Mouse (Mus musculus) forebrain, embryonic 15.5 days (tissue): ENCODE data around the gene Fars2. TPM values are rescaled to one million over a fixed set of nuclear protein-coding genes. Genes with fewer than 3 reads are reported as not detected.

Experiments
- ATAC-seq: fragments of 200-750 bp; cut with Nextera tagmentation; replicated peaks from 2 replicates; pipeline ENCODE4 v1.8.0; 2017; ENCODE audit warnings: mild to moderate bottlenecking, moderate TSS enrichment, moderate library complexity
- H3K27ac ChIP-seq: fragments of 300-500 bp; sonication (generic); replicated peaks from 2 replicates; pipeline ENCODE4 v1.5.1; 2015; ENCODE audit warnings: mild to moderate bottlenecking, inconsistent platforms
- H3K27me3 ChIP-seq: fragments of 300-500 bp; sonication (generic); 2 replicates; pipeline ENCODE4 v1.6.1; 2015; ENCODE audit warnings: inconsistent platforms
- H3K36me3 ChIP-seq: fragments of 300-500 bp; sonication (generic); 2 replicates; pipeline ENCODE4 v1.6.1; 2015; ENCODE audit warnings: mild to moderate bottlenecking, inconsistent platforms
- H3K4me1 ChIP-seq: fragments of 300-500 bp; sonication (generic); 2 replicates; pipeline ENCODE4 v1.6.1; 2015; ENCODE audit warnings: inconsistent platforms
- H3K4me2 ChIP-seq: fragments of 300-500 bp; sonication (generic); replicated peaks from 2 replicates; pipeline ENCODE4 v1.6.1; 2015; ENCODE audit warnings: mild to moderate bottlenecking, inconsistent platforms
- H3K4me3 ChIP-seq: fragments of 300-500 bp; sonication (generic); 2 replicates; pipeline ENCODE4 v1.5.1; 2015; ENCODE audit warnings: mild to moderate bottlenecking, inconsistent platforms
- H3K9ac ChIP-seq: fragments of 300-500 bp; sonication (generic); replicated peaks from 2 replicates; pipeline ENCODE4 v1.6.1; 2015; ENCODE audit warnings: mild to moderate bottlenecking, inconsistent platforms
- H3K9me3 ChIP-seq: fragments of 300-500 bp; sonication (generic); 2 replicates; pipeline ENCODE4 v1.6.1; 2016; ENCODE audit warnings: inconsistent platforms
- WGBS: fragments of 180-500 bp; shearing (Covaris S2); methylation state at CpG from one replicate; pipeline ENCODE4 v1.1.7; 2015; ENCODE audit warnings: mixed read lengths; 5-methylcytosine and 5-hydroxymethylcytosine counted together
- polyA plus RNA-seq: library from polyadenylated mRNA; unstranded; fragments of >200 nt; fragmentation: Nextera tagmentation; extraction: Ambion mirVana; gene quantifications from 2 replicates; pipeline ENCODE4 v1.2.1, GENCODE M21; 2015

Gene Fars2
- polyA plus RNA-seq, 1 experiment from 2014 or later, result 36.5 TPM

GRCm38 (mm10) chr13:36305306-36305705 is 188.1 kb downstream of the Fars2 start:
- ATAC-seq, result no peak
- WGBS, result 49% methylated on average over 2 of the region's 2 CpGs
- Histone ChIP-seq H3K4me3 (no peak overlapping the region), H3K4me1 (peaks cover 16% of the 10 kb centered on the region), H3K27ac (no peak overlapping the region), H3K36me3 (no peaks in the 10 kb centered on the region), H3K4me2 (no peak overlapping the region), H3K9ac (no peak overlapping the region), H3K9me3 (no peaks in the 10 kb centered on the region), H3K27me3 (no peaks in the 10 kb centered on the region)

DNA sequence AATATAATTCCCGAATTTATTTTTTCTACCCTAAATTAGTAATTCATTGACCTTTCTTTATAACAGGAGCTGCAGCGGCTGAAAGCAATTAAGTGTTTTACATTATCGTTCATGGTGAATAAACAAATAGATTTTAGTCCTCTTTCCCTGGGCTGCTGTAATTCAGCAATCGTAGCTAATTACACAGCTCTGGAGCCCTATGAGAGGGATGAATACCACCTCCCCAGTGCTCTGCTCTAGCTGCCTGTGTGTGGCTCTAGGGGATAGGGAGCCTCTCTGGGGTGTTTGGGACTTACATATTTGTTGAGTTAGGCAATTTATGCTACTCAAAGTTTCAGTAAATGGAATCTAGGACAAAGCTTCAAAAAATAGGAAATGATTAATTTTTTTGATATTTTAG is 190.2 kb downstream of the Fars2 start:
- ATAC-seq, result 0 out of 2 replicates have a peak, but pooled peaks have one; percentile 46
- no peak overlapping the region for H3K4me3 ChIP-seq
- H3K27ac ChIP-seq, result no peak overlapping the region
- WGBS, result 18% methylated on average over 4 of the region's 4 CpGs
- no peak overlapping the region for H3K9ac ChIP-seq
- no peaks in the 10 kb centered on the region for H3K27me3 ChIP-seq
- H3K4me2 ChIP-seq, result no peak overlapping the region
- no peaks in the 10 kb centered on the region for H3K9me3 ChIP-seq
- H3K4me1 ChIP-seq, result peaks cover 16% of the 10 kb centered on the region
- H3K36me3 ChIP-seq, result no peaks in the 10 kb centered on the region

DNA sequence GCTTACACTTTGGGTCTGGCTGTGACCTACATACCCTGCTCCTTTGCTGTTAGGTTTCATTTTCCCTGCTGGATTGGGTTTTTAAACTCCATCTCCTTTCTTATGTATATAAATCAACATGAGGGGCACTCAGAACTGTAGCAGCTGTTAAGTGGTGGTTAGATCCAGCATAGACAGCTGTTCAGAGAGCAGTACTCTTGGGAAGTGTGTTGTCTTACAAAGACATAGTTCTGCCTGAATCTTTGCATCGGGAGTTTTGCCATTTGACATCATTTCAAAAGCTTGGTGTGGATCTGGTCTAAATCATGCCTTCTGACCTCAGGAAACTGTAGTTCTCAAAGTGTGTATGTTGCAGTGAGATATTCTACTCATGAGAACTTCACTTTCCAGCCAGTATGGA is 191.9 kb downstream of the Fars2 start:
- Histone ChIP-seq H3K9ac (no peak overlapping the region), H3K4me1 (peaks cover 16% of the 10 kb centered on the region), H3K27me3 (no peaks in the 10 kb centered on the region), H3K4me2 (no peak overlapping the region), H3K27ac (no peak overlapping the region), H3K36me3 (no peaks in the 10 kb centered on the region), H3K4me3 (no peak overlapping the region), H3K9me3 (no peaks in the 10 kb centered on the region)
- no peak for ATAC-seq
- 90% methylated on average over 1 of the region's 1 CpGs for WGBS

DNA sequence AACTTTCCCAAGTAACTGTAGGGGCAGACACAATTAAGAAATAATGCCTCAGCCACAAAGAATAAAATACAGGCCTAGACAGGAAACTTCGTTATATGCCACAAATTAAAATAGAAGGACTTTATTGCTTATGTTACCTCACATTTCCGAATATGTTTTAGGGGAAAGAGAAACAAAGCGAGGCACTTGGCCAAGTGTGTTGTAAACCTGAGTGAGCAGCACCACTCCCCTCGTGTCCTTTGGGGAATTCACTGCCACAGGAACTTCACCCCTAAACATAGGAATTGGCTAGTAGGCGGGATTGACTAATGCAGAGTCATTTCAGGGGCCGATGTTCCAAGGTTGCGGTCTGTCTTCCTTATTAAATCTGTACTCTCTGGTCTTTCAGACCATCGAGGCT is 197.0 kb downstream of the Fars2 start:
- Histone ChIP-seq H3K4me1 (peaks cover 11% of the 10 kb centered on the region), H3K4me2 (no peak overlapping the region), H3K4me3 (no peak overlapping the region), H3K27me3 (no peaks in the 10 kb centered on the region), H3K27ac (no peak overlapping the region), H3K36me3 (no peaks in the 10 kb centered on the region), H3K9ac (no peak overlapping the region), H3K9me3 (no peaks in the 10 kb centered on the region)
- WGBS, result 62% methylated on average over 8 of the region's 8 CpGs
- no peak for ATAC-seq

- no peak for ATAC-seq
- no peak overlapping the region for H3K4me2 ChIP-seq
- no peak overlapping the region for H3K4me3 ChIP-seq
- H3K4me1 ChIP-seq, result peaks cover 11% of the 10 kb centered on the region
- no peaks in the 10 kb centered on the region for H3K9me3 ChIP-seq
- H3K27ac ChIP-seq, result no peak overlapping the region
- WGBS, result 87% methylated on average over 10 of the region's 10 CpGs
- H3K9ac ChIP-seq, result no peak overlapping the region
- H3K36me3 ChIP-seq, result no peaks in the 10 kb centered on the region
- H3K27me3 ChIP-seq, result no peaks in the 10 kb centered on the region
These were observed 197.9 kb downstream of the Fars2 start for GRCm38 (mm10) chr13:36314860-36315800.

GRCm38 (mm10) chr13:36317824-36318223 is 200.6 kb downstream of the Fars2 start:
- Histone ChIP-seq H3K4me3 (no peak overlapping the region), H3K36me3 (no peaks in the 10 kb centered on the region), H3K4me1 (peaks cover 11% of the 10 kb centered on the region), H3K9ac (no peak overlapping the region), H3K27me3 (no peaks in the 10 kb centered on the region), H3K27ac (no peak overlapping the region), H3K4me2 (no peak overlapping the region), H3K9me3 (no peaks in the 10 kb centered on the region)
- 15% methylated on average over 3 of the region's 3 CpGs for WGBS
- peak; percentile 89 for ATAC-seq

DNA sequence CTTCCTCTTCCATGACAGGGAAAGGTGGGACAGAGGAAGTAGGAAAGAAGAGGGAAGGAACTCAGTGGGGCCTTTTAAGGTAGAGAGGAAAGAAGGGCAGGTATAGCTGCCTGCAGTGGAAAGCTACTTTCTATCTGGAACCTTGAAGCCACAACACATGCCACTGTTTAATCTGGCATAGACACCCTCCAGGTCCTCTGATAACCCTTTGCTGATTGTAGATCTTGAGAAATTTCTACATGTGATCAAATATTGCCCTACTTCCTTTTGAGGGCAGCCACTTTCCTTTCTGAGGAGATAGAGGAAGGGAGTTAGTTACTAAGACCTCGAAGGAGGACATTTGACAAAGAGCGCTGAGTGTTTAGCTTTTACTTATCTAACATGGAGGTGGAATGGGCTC is 207.4 kb downstream of the Fars2 start:
- no peak overlapping the region for H3K27ac ChIP-seq
- WGBS, result 100% methylated on average over 2 of the region's 2 CpGs
- no peaks in the 10 kb centered on the region for H3K27me3 ChIP-seq
- no peak for ATAC-seq
- no peaks in the 10 kb centered on the region for H3K9me3 ChIP-seq
- no peak overlapping the region for H3K4me2 ChIP-seq
- no peaks in the 10 kb centered on the region for H3K36me3 ChIP-seq
- no peak overlapping the region for H3K9ac ChIP-seq
- no peak overlapping the region for H3K4me3 ChIP-seq
- H3K4me1 ChIP-seq, result no peaks in the 10 kb centered on the region

- ATAC-seq, result no peak
- H3K27ac ChIP-seq, result no peak overlapping the region
These were observed 209.3 kb downstream of the Fars2 start for GRCm38 (mm10) chr13:36326539-36326938.

GRCm38 (mm10) chr13:36329871-36330270 is 212.7 kb downstream of the Fars2 start:
- Histone ChIP-seq H3K4me3 (no peak overlapping the region), H3K4me2 (no peak overlapping the region), H3K4me1 (no peaks in the 10 kb centered on the region), H3K27ac (no peak overlapping the region), H3K36me3 (no peaks in the 10 kb centered on the region), H3K9me3 (no peaks in the 10 kb centered on the region), H3K27me3 (no peaks in the 10 kb centered on the region), H3K9ac (no peak overlapping the region)
- 75% methylated on average over 2 of the region's 2 CpGs for WGBS
- ATAC-seq, result no peak

More at GRCm38 (mm10) chr13:36326539-36326938, 209.3 kb downstream of the Fars2 start:
- H3K9ac ChIP-seq, result no peak overlapping the region
- H3K4me1 ChIP-seq, result no peaks in the 10 kb centered on the region
- no peaks in the 10 kb centered on the region for H3K36me3 ChIP-seq
- no peaks in the 10 kb centered on the region for H3K27me3 ChIP-seq
- 64% methylated on average over 3 of the region's 3 CpGs for WGBS
- H3K4me3 ChIP-seq, result no peak overlapping the region
- H3K9me3 ChIP-seq, result no peaks in the 10 kb centered on the region
- no peak overlapping the region for H3K4me2 ChIP-seq

DNA sequence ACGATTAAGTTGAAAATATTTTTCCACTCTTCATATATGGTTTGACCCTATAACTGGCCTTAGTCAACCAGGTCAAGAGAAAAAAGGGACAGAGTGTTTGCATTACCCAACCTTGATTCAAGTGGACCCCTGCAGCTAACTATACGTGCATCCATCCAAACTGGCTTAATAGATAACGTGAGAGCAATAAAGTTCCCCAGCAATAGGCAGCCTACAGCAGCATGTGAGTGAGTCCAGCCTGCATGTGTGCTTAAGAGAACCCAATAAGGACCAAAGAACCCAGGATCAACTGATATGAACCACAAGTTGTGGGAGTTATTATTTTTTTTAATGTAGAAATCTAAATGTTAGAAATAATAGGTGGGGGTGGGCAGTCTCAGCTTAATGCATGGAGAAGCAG is 213.3 kb downstream of the Fars2 start:
- Histone ChIP-seq H3K27me3 (no peaks in the 10 kb centered on the region), H3K9ac (no peak overlapping the region), H3K4me3 (no peak overlapping the region), H3K4me2 (no peak overlapping the region), H3K27ac (no peak overlapping the region), H3K36me3 (no peaks in the 10 kb centered on the region), H3K9me3 (no peaks in the 10 kb centered on the region), H3K4me1 (no peaks in the 10 kb centered on the region)
- ATAC-seq, result no peak
- WGBS, result 75% methylated on average over 3 of the region's 3 CpGs

GRCm38 (mm10) chr13:36334748-36335147 is 217.5 kb downstream of the Fars2 start:
- H3K4me1 ChIP-seq, result no peaks in the 10 kb centered on the region
- no peak overlapping the region for H3K27ac ChIP-seq
- H3K27me3 ChIP-seq, result no peaks in the 10 kb centered on the region
- no peak overlapping the region for H3K9ac ChIP-seq
- H3K36me3 ChIP-seq, result no peaks in the 10 kb centered on the region
- H3K4me2 ChIP-seq, result no peak overlapping the region
- ATAC-seq, result no peak
- no peaks in the 10 kb centered on the region for H3K9me3 ChIP-seq
- H3K4me3 ChIP-seq, result no peak overlapping the region
- WGBS, result 57% methylated on average over 5 of the region's 5 CpGs

GRCm38 (mm10) chr13:36351529-36351928 is 234.3 kb downstream of the Fars2 start:
- Histone ChIP-seq H3K36me3 (no peaks in the 10 kb centered on the region), H3K9me3 (no peaks in the 10 kb centered on the region), H3K4me3 (no peak overlapping the region), H3K27me3 (no peaks in the 10 kb centered on the region), H3K27ac (no peak overlapping the region), H3K4me1 (no peaks in the 10 kb centered on the region), H3K9ac (no peak overlapping the region), H3K4me2 (no peak overlapping the region)
- WGBS, result 87% methylated on average over 11 of the region's 11 CpGs
- ATAC-seq, result no peak

DNA sequence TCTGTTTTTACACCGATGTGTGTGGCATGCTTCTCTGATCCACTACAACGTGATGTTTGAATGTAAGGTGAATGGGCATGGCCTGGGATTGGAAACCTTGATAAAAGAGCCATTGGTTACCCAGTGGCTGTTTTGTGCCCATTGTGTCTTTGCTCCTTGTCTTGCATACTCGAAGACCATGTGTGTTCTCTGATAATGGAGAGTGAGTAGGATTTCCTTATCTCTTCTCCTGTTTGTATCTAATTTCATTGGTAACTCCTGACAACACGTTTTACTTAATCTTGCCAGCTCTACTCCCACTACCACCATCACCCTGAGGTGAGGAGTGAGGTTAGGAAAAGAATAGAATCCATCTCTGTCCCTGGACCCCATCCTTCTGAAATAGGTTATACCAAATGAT is 240.3 kb downstream of the Fars2 start:
- no peaks in the 10 kb centered on the region for H3K4me1 ChIP-seq
- ATAC-seq, result no peak
- 84% methylated on average over 4 of the region's 4 CpGs for WGBS
- no peak overlapping the region for H3K4me2 ChIP-seq
- H3K27ac ChIP-seq, result no peak overlapping the region
- H3K27me3 ChIP-seq, result no peaks in the 10 kb centered on the region
- no peak overlapping the region for H3K9ac ChIP-seq
- no peaks in the 10 kb centered on the region for H3K36me3 ChIP-seq
- H3K9me3 ChIP-seq, result no peaks in the 10 kb centered on the region
- H3K4me3 ChIP-seq, result no peak overlapping the region
